8 mouse cellular contexts compared by ENCODE assay signal in the genomic region with DNA sequence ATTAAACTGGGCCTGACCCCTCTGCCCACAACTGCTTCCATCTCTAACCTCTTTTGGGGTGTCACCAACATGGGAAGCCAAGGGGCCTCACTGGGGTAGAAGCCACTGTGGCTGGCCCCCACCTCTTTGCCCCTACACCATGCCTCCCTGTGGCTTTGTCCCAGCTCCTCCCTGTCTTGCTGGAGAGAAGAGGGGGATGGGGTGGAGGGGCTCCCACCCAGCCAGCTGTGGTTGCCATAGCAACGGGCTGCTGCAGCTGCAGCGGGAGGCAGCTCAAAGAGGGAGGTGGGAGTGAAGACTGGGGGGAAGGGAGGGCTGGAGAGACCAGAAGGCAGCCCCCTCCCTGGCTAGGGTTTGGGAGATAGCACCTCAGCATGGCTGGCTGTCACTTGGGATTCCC. TPM values are rescaled to one million over a fixed set of nuclear protein-coding genes. Genes with fewer than 3 reads are reported as not detected.
A peak's percentile ranks its signal among the peaks of the same experiment; 100 is the strongest.
DNase-seq lines count a peak whose midpoint lies in the region; ATAC-seq lines count a peak whose summit lies in the region.
"Had no signal": no experiment of that assay in that cellular context is flagged by ENCODE, and none has a peak within 500 bp of the region (broad histone marks: within the 10 kb centered on the region; RNA-seq: fewer than 3 reads in every experiment).

No protein-coding gene starts in this region.

- peak overlapping the region; percentile 33 for H3K4me2 ChIP-seq in hindbrain, embryonic 11.5 days (replicated peaks; ENCODE audit: low read depth, low read length)
- peak overlapping the region; percentile 52 for H3K4me2 ChIP-seq in midbrain, embryonic 12.5 days (replicated peaks)

- no peaks in the 10 kb centered on the region for H3K9me3 ChIP-seq in embryonic facial prominence, embryonic 10.5 days
- no peaks in the 10 kb centered on the region for H3K9me3 ChIP-seq in hindbrain, embryonic 11.5 days (ENCODE audit: control insufficient read depth, low read length)
- no peaks in the 10 kb centered on the region for H3K9me3 ChIP-seq in midbrain, embryonic 12.5 days

- intact Hi-C loops in left cerebral cortex, postnatal 25 days (cut with DNase I) = no loop called here

- peak; percentile 51 for DNase-seq in left cerebral cortex, postnatal 25 days (ENCODE audit: low spot score in 2 of 2)
- no peak for DNase-seq in left cerebral cortex, adult 9 months (ENCODE audit: low spot score in 2 of 2)
- DNase-seq in embryonic facial prominence, embryonic 10.5 days (ENCODE audit: low spot score) = peak; percentile 92
- peak; percentile 88 for DNase-seq in hindbrain, embryonic 11.5 days (ENCODE audit: low spot score)
- peak; percentile 67 for DNase-seq in thymus, postnatal 25 days
- DNase-seq in Muller cell, postnatal 12 days (ENCODE audit: inconsistent ontology term) = no peak

- H3K27ac ChIP-seq in embryonic facial prominence, embryonic 10.5 days (replicated peaks) = peak overlapping the region; percentile 92
- H3K27ac ChIP-seq in hindbrain, embryonic 11.5 days (ENCODE audit: low read depth, low read length) = peak overlapping the region; percentile 95
- H3K27ac ChIP-seq in midbrain, embryonic 12.5 days (replicated peaks) = peak overlapping the region; percentile 98

- peak overlapping the region; percentile 54 for H3K9ac ChIP-seq in hindbrain, embryonic 11.5 days (ENCODE audit: low read depth, low read length)
- H3K9ac ChIP-seq in midbrain, embryonic 12.5 days (replicated peaks) = peak overlapping the region; percentile 55

- ATAC-seq in hindbrain, embryonic 11.5 days (ENCODE audit: low FRiP score) = peak; percentile 80
- ATAC-seq in midbrain, embryonic 12.5 days (ENCODE audit: low FRiP score, low read depth) = peak; percentile 79

- H3K27me3 ChIP-seq in embryonic facial prominence, embryonic 10.5 days (replicated peaks; ENCODE audit: low read depth, poor library complexity, severe bottlenecking) = no peaks in the 10 kb centered on the region
- no peaks in the 10 kb centered on the region for H3K27me3 ChIP-seq in hindbrain, embryonic 11.5 days (ENCODE audit: control insufficient read depth, insufficient read depth, low read length)
- no peaks in the 10 kb centered on the region for H3K27me3 ChIP-seq in midbrain, embryonic 12.5 days

- peaks cover 35% of the 10 kb centered on the region for H3K36me3 ChIP-seq in embryonic facial prominence, embryonic 10.5 days (replicated peaks)
- no peaks in the 10 kb centered on the region; the same call in 1 of the 2 replicates for H3K36me3 ChIP-seq in hindbrain, embryonic 11.5 days (ENCODE audit: control insufficient read depth, insufficient read depth, low read length)
- H3K36me3 ChIP-seq in midbrain, embryonic 12.5 days = peaks cover 21% of the 10 kb centered on the region; the same call in 1 of the 2 replicates

- H3K4me1 ChIP-seq in embryonic facial prominence, embryonic 10.5 days = peaks cover 94% of the 10 kb centered on the region
- peaks cover 44% of the 10 kb centered on the region for H3K4me1 ChIP-seq in hindbrain, embryonic 11.5 days (replicated peaks; ENCODE audit: control insufficient read depth, insufficient read depth, low read length)
- H3K4me1 ChIP-seq in midbrain, embryonic 12.5 days = peaks cover 89% of the 10 kb centered on the region

- WGBS in embryonic facial prominence, embryonic 10.5 days = 0% methylated on average over 2 of the region's 2 CpGs
- 0% methylated on average over 2 of the region's 2 CpGs for WGBS in hindbrain, embryonic 11.5 days
- WGBS in midbrain, embryonic 12.5 days = 0% methylated on average over 2 of the region's 2 CpGs

- H3K4me3 ChIP-seq in embryonic facial prominence, embryonic 10.5 days = peak overlapping the region; percentile 52
- H3K4me3 ChIP-seq in hindbrain, embryonic 11.5 days (ENCODE audit: low read depth, low read length) = no peak overlapping the region
- H3K4me3 ChIP-seq in midbrain, embryonic 12.5 days = peak overlapping the region; percentile 21; the same call in 1 of the 2 replicates

RNA-seq across cellular contexts. Expression of a gene that starts 13.8 kb away (rescaled TPM):
- total RNA-seq in left cerebral cortex, postnatal 25 days (2021) = 100 to 1,000 TPM; 110 to 115 TPM
- polyA plus RNA-seq in embryonic facial prominence, embryonic 10.5 days (2016; fragmentation: Nextera tagmentation; extraction: Ambion mirVana) = 24.8 and 28.9 TPM in 2 replicates
- polyA plus RNA-seq in hindbrain, embryonic 11.5 days (2014; fragmentation: Nextera tagmentation; extraction: Ambion mirVana) = 60.9 and 73.6 TPM in 2 replicates
- 115 and 119 TPM in 2 replicates for polyA plus RNA-seq in midbrain, embryonic 12.5 days (2016; fragmentation: Nextera tagmentation; extraction: Ambion mirVana)

RNA-seq across cellular contexts. Expression of a gene that starts 28.4 kb away (rescaled TPM):
- 10 to 100 TPM; 13.6 to 14.2 TPM for total RNA-seq in left cerebral cortex, postnatal 25 days (2021)
- polyA plus RNA-seq in embryonic facial prominence, embryonic 10.5 days (2016; fragmentation: Nextera tagmentation; extraction: Ambion mirVana) = 29.7 and 30.5 TPM in 2 replicates
- 33.9 and 37.0 TPM in 2 replicates for polyA plus RNA-seq in hindbrain, embryonic 11.5 days (2014; fragmentation: Nextera tagmentation; extraction: Ambion mirVana)
- 19.2 and 20.0 TPM in 2 replicates for polyA plus RNA-seq in midbrain, embryonic 12.5 days (2016; fragmentation: Nextera tagmentation; extraction: Ambion mirVana)
- total RNA-seq: common myeloid progenitor, adult 5-6 weeks had no signal

RNA-seq across cellular contexts. Expression of a gene that starts 35.8 kb away (rescaled TPM):
- 10 to 100 TPM; 21.1 to 24.4 TPM for total RNA-seq in left cerebral cortex, postnatal 25 days (2021)
- polyA plus RNA-seq in embryonic facial prominence, embryonic 10.5 days (2016; fragmentation: Nextera tagmentation; extraction: Ambion mirVana) = 75.5 and 79.3 TPM in 2 replicates
- 37.5 and 43.4 TPM in 2 replicates for polyA plus RNA-seq in hindbrain, embryonic 11.5 days (2014; fragmentation: Nextera tagmentation; extraction: Ambion mirVana)
- 23.8 and 25.7 TPM in 2 replicates for polyA plus RNA-seq in midbrain, embryonic 12.5 days (2016; fragmentation: Nextera tagmentation; extraction: Ambion mirVana)

Comparison
In these comparisons a context has a peak if more than half of its experiments do, and no peak if none do; other contexts are left out.
1. DNase-seq: peak in left cerebral cortex, postnatal 25 days (2 of 2), embryonic facial prominence, embryonic 10.5 days (single experiment), hindbrain, embryonic 11.5 days (single experiment) and thymus, postnatal 25 days (single experiment); none in left cerebral cortex, adult 9 months (0 of 2) and Muller cell, postnatal 12 days (single experiment).
2. Peak in every context shown above with its lines, with median percentiles within 50 percentile points of each other: H3K27ac ChIP-seq.